Mouse (Mus musculus) WW6 (cell line): Measurements from ENCODE around the gene Rbm4.
"Not testable (repeated sequence)": the region's sequence is repeated elsewhere in the genome, so short reads cannot be mapped to it uniquely, and the experiment has no call there.

Experiments
- DNase-seq: peaks from one replicate; pipeline ENCODE4 v3.0.0-alpha.2; 2013; ENCODE audit warnings: low read depth, low spot score

The Rbm4 gene

DNA sequence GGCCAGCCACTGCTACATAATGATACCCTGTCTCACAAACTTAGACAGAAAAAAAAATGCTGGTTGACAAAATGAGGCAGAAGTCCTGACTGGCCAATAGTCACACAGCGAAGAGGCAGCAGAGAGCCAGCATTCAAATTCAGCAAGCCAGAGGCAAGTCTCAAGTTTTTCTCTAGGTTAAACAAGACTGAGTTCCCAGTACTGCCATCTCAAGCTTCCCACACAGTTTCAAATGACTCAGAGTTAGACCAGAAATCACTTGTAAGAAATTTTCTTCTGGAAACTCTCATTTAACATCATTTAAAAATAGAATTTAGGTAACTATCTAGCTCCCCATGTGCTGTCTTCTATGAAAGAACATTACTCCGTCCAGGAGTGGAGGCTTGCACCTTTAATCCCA lies 4.1 kb upstream of the Rbm4 start:
- no peak for DNase-seq

DNA sequence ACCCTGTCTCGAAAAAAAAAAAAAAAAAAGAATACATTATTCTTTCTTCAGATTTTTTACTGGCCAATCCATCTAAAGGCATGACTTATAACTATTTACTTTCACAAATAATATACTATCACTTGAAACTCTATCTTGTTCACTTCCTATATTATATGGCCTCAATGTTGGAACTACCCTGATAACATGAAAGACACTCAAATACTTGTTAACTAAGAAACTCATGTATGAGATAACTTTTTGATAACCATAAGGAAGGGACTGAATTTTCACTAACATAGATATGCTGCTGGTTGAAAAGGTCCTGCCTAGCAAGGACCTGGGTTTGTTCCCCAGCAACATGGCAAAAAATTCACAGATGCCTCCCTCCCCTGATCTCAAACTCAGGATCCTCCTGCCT lies 2.2 kb upstream of the Rbm4 start:
- no peak for DNase-seq

DNA sequence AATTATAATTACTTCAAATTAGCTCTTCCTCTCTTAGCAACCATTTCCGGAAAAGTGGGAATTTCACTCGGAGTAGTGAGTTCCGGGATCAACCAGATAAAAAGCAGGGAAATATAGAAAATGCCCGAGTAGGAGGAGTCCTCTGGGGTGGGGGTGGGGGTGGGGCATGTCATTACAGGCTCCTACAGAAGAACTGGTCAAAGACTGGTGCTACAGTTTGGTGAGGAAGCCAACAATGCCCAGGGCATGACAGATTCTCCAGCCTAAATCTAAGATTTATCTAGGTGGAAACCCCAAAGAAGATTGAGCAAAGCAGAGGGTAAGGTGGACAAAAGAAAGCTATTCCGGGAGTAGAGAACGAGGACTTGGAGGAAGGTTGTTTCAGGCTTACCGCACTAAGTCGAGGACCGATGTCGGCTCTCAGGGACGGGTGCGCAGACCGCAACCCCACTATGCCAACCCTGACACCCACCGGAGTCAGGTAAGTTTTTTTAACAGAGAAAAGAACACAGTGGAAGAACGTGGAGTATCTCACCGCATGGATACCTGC lies 345 bp downstream of the Rbm4 start:
- no peak for DNase-seq

DNA sequence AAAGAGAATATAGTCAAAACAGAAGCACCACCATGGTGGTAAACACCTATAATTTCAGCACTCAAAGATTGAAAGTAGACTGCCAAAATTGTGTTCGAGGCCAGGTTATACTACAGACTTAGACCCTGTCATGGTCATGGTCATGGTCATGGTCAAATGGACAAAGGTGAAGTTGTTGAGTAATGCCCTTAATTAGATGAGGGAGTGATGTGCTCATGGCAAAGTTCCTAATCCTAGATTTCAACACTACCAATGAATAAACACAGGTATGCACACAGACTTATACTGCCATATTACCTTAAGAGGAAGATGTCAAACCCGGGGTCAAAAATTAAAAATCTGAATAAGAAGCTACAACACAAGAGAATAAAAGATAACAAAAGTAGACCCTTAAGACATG lies 7.4 kb downstream of the Rbm4 start:
- no peak for DNase-seq

- no peak for DNase-seq
Observed at GRCm38 (mm10) chr19:4785206-4785605, 8.5 kb downstream of the Rbm4 start.

DNA sequence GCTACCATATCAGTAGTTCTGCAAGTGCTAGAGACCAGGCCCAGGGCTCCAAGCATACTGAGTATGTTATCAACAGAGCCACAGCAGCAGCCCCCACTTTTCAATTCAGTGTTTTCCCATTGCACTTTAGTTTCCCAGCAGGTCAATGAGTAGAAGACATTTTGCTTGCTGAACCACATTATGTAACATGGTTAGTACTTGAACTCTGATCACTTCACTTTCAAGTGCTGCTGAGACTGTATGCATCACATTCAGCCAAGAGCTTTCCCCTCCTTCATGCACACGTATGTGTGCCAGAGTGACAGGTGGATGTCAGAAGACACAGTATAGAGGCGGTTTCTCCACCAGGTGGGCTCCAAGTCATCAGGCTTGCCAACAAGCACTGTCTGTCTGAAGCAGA lies 10.8 kb downstream of the Rbm4 start:
- no peak for DNase-seq

- no peak for DNase-seq
Observed at GRCm38 (mm10) chr19:4772785-4773184, 20.9 kb downstream of the Rbm4 start.

DNA sequence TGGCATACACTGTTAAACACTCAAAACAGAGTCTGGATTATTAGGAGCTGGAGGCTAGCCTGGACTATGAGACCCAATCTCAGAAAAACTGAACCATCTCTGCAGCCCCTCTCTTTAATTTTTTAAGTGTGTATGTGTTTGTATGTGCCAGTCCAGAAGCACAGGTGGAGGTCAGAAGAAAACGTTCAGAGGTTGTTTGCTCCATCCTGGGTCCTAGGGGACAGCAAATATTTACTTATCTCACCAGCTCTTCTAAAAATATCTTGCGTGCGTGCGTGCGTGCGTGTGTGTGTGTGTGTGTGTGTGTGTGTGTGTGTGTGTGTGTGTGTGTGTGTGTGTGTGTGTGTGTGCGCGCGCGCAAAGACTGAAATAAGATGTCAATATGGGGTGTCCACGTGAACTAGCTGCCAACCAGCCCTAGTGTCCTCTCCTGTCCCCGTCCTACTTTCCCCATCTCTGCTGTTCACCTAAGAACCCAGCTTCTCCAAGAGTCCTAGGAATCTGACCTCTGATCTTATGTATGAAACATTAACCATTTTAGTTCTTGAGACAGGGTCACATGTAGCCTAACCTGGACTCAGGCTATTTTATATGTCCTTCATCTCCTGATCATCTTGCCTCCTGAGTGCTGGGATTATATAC lies 26.1 kb downstream of the Rbm4 start:
- DNase-seq, result no peak

- no peak for DNase-seq
Observed at GRCm38 (mm10) chr19:4762876-4763275, 30.8 kb downstream of the Rbm4 start.

GRCm38 (mm10) chr19:4760544-4760943 lies 33.2 kb downstream of the Rbm4 start:
- not testable (repeated sequence) for DNase-seq

- DNase-seq, result no peak
Observed at GRCm38 (mm10) chr19:4756921-4757320, 36.8 kb downstream of the Rbm4 start.

DNA sequence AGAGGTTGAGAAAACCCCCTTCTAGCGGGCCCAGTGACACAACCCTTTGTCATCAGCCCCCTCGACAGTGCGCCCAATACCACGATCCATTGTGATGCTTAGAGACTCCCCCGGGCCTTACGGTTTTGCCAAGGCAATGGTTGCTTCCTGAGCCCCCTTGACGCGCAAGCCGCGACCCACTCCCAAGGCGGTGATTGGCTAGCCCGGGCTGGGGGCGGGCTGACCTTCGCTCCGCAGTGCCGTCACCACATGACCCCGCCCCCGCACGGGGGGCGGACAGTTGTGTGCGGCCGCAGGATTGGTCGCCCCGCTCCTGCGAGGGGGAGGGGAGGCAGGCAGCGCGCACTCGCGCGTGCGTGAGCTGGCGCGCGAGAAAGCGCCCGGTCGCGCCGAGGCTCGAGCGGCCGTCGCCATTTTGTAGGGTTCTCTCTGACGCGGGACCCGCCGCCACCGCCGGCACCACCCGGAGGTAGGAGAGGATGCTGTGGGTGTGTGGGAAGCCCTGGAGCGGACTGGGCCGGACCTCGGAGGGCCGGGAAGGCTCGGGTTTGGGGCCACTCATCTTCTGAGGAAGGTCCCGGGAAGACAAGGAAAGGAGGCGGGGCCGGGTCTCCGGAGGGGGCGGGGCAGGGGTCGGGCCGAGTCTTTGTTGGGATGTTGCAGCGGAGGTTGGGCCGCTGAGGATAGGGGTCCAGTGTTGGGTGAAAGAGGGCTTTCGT lies 37.3 kb downstream of the Rbm4 start, which contains the start of gene Rbm4b:
TSS of gene Rbm4b (plus strand) at position 305 of the 719 bp plus-strand sequence.
- peak; percentile 96 for DNase-seq

DNA sequence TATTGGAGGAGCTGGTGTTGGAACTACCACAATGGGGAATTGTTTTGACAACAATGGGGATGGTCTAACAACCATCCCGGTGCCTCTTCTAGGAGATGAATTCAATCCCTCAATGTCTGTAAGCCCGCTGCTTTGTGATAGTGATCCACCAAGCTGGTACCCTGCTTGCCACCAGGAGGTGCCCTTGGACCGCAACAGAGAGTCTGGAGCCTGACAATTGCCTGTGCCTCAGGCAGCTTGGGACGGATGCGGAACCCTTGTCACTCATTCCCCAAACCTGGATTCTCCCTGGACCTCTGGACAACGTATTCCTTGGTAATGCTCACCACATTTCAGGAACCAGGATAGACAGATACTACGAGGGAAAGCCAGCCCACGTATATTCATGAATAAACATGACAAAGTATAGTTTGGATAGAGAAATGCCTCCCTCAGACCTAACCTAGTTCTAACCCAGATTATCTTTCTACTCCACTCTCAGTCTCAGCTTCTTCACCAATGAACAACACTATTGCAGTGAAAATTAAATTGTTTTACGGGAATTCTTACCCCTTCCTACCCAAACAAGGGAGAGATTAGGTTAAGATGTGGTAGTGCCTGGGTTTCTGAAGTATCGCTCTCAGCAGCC lies 38.0 kb downstream of the Rbm4 start:
- peak; percentile 76 for DNase-seq

- DNase-seq, result no peak
Observed at GRCm38 (mm10) chr19:4749975-4750374, 43.7 kb downstream of the Rbm4 start.

DNA sequence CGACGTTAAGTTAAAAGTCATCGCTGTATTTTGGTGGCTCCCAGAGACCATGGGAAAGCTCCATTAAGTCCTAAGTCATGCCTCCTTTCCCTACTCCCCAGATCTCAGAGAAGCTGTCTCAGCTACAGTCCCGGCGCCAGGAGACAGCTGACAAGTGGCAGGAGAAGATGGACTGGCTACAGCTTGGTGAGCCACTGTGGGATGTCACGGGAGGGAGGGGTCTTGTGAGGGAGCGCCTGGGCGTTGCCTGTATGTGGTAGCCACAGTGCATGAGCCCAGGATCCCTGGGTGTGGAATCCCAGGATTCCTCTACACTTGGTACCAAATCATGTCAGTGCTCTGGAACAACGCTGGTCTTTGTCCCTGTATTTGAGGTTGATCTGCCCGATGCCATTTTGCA lies 45.2 kb downstream of the Rbm4 start:
- DNase-seq, result no peak

GRCm38 (mm10) chr19:4747631-4748312 lies 45.9 kb downstream of the Rbm4 start:
- DNase-seq, result no peak

DNA sequence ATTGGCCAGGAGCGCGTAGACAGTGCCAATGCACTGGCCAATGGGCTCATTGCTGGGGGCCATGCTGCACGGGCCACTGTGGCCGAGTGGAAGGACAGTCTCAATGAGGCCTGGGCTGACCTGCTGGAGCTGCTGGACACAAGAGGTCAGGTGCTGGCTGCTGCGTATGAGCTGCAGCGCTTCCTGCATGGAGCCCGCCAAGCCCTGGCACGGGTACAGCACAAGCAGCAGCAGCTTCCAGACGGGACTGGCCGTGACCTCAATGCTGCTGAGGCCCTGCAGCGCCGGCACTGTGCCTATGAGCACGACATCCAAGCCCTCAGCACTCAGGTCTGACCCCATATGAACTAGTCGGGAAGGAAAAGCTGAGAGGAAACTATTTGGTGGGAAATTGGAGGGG lies 47.1 kb downstream of the Rbm4 start:
- DNase-seq, result no peak

DNA sequence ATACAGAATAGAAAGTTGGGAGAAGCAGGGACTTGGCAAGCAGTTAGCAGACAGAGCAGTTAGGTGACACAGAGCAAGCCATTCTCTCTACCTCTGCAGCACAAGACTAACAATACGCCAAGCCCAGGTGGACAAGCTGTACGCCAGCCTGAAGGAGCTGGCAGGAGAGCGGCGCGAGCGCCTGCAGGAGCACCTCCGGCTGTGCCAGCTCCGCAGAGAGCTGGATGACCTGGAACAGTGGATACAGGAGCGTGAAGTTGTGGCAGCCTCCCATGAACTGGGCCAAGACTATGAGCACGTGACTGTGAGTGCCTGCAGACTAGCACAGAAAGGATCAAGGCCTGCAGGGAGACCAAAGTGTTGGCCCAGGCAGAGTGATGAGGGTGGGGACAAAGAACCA lies 48.0 kb downstream of the Rbm4 start:
- DNase-seq, result no peak

DNA sequence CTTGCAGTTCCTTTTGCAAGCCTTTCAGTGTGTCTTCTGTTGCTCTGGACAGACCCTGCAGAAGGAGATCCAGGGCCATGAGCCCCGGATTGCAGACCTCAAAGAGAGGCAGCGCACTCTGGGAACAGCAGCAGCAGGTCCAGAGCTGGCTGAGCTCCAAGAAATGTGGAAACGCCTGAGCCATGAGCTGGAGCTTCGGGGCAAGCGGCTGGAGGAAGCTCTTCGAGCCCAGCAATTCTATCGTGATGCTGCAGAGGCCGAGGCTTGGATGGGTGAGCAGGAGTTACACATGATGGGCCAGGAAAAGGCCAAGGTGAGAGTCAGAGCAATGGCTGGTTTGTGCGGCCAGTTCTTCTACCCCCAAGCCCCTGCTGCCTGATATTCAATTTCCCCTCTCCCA lies 48.6 kb downstream of the Rbm4 start:
- no peak for DNase-seq

DNA sequence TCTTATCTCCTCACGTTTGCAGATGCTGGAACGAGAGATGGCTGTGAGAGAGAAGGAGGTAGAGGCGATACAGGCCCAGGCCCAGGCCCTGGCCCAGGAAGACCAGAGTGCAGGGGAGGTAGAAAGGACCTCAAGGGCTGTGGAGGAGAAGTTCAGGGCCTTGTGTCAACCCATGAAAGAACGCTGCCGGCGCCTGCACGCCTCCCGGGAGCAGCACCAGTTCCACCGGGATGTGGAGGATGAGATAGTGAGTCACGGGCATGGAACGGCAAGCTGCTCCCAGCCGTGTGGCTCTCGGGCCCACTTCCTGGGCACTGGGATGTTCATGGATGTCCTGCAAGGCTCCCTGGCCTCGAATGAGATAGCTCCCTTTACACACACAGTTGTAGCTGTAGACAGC lies 49.7 kb downstream of the Rbm4 start:
- DNase-seq, result no peak

DNA sequence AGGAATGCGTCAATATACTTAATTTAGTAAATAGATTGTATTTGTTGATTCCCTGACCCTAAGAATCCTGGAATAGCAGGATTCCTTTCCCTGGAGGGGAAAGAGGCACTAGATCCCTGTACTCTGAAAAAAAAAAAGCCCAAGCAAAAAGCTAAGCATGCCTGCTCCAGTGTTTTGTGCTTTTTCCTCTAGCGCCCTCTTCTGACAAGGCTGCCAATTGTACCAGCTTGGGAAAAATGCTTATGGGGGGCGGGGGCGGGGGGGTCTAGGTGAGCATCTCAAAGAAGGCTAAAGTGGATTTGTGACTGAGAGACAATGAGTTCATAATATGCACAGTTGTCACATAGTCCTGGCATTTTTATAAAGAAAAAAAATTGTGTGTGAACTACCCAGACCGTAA lies 50.2 kb downstream of the Rbm4 start:
- DNase-seq, result no peak

GRCm38 (mm10) chr19:4742229-4742628 lies 51.5 kb downstream of the Rbm4 start:
- DNase-seq, result no peak
